Mouse (Mus musculus) stomach, postnatal 0 days (tissue): ENCODE results near the gene Rarb.

Source experiments
- CTCF ChIP-seq: IDR thresholded peaks from 2 replicates; pipeline ENCODE4 v1.5.1; 2016; ENCODE audit warnings: antibody characterized with exemption, low read depth, mild to moderate bottlenecking, moderate library complexity
- EP300 ChIP-seq: optimal IDR thresholded peaks from 2 replicates; pipeline ENCODE3; 2016; ENCODE audit warnings: antibody characterized with exemption

DNA sequence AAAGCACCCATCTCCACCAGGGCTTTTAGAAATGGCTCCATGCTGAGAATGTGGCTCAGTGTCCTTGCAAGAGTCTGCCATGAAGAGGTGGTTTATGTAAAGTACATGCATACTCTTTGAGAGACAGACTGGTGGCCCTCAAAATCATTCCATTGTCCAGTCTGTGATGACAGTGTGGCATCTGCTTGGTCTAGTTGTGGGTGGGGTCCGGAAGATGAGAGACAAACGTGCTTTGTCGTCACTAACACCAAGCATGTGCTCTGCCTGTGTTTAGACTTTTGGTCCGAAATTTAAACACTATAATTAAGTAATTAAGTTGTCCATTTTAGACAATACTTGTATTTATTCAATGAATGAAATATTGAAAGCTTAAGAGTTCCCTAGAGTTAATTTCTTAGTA is 404.8 kb downstream of the Rarb start:
- TF ChIP-seq CTCF (no peak), EP300 (no peak)
